Mouse (Mus musculus): ENCODE results near the gene Sirt5. TPM values are rescaled to one million over a fixed set of nuclear protein-coding genes. Genes with fewer than 3 reads are reported as not detected.

Gene Sirt5
- total and polyA plus RNA-seq, 2 experiments from 2014 or later = 25.4 to 26.7 TPM

- H3K4me3 ChIP-seq (ENCODE audit: low read depth, low read length) = no peak overlapping the region
- peaks cover 40% of the 10 kb centered on the region for H3K36me3 ChIP-seq (ENCODE audit: insufficient read depth, low read length)
- no peaks in the 10 kb centered on the region for H3K9me3 ChIP-seq (ENCODE audit: low read length)
- ATAC-seq (ENCODE audit: low FRiP score) (no peak), DNase-seq (ENCODE audit: low spot score) (no peak)
- H3K27ac ChIP-seq (ENCODE audit: low read depth, low read length) = no peak overlapping the region
- no peaks in the 10 kb centered on the region for H3K4me1 ChIP-seq (ENCODE audit: insufficient read depth, low read length)
- no peak overlapping the region for H3K9ac ChIP-seq (replicated peaks; ENCODE audit: low read length, poor library complexity, severe bottlenecking)
- TF ChIP-seq CTCF (IDR thresholded peaks at IDR 0.05) = no peak
- WGBS = 90% methylated on average over 1 of the region's 1 CpGs
- H3K4me2 ChIP-seq (ENCODE audit: low read depth, low read length, poor library complexity, severe bottlenecking) = no peak overlapping the region
- H3K27me3 ChIP-seq (ENCODE audit: insufficient read depth, low read length) = no peaks in the 10 kb centered on the region
Measured at GRCm38 (mm10) chr13:43415249-43415648, 50.0 kb downstream of the Sirt5 start.

GRCm38 (mm10) chr13:43428436-43428835 is 63.1 kb downstream of the Sirt5 start:
- TF ChIP-seq CTCF (IDR thresholded peaks at IDR 0.05) = no peak
- no peak overlapping the region for H3K4me3 ChIP-seq (ENCODE audit: low read depth, low read length)
- H3K4me2 ChIP-seq (ENCODE audit: low read depth, low read length, poor library complexity, severe bottlenecking) = no peak overlapping the region
- DNase-seq (ENCODE audit: low spot score) (no peak), ATAC-seq (ENCODE audit: low FRiP score) (no peak)
- no peaks in the 10 kb centered on the region for H3K9me3 ChIP-seq (ENCODE audit: low read length)
- WGBS = 93% methylated on average over 4 of the region's 4 CpGs
- H3K27me3 ChIP-seq (ENCODE audit: insufficient read depth, low read length) = no peaks in the 10 kb centered on the region
- no peaks in the 10 kb centered on the region for H3K4me1 ChIP-seq (ENCODE audit: insufficient read depth, low read length)
- no peak overlapping the region for H3K9ac ChIP-seq (replicated peaks; ENCODE audit: low read length, poor library complexity, severe bottlenecking)
- peaks cover 6% of the 10 kb centered on the region for H3K36me3 ChIP-seq (ENCODE audit: insufficient read depth, low read length)
- no peak overlapping the region for H3K27ac ChIP-seq (ENCODE audit: low read depth, low read length)

GRCm38 (mm10) chr13:43433395-43433794 is 68.1 kb downstream of the Sirt5 start:
- no peak for ATAC-seq (ENCODE audit: low FRiP score)
- Histone ChIP-seq H3K9ac (replicated peaks; ENCODE audit: low read length, poor library complexity, severe bottlenecking) (no peak overlapping the region), H3K27ac (ENCODE audit: low read depth, low read length) (no peak overlapping the region), H3K36me3 (ENCODE audit: insufficient read depth, low read length) (0 out of 2 replicates have a peak, but pooled peaks cover under 1% of the 10 kb centered on the region), H3K4me2 (ENCODE audit: low read depth, low read length, poor library complexity, severe bottlenecking) (no peak overlapping the region), H3K27me3 (ENCODE audit: insufficient read depth, low read length) (no peaks in the 10 kb centered on the region), H3K9me3 (ENCODE audit: low read length) (no peaks in the 10 kb centered on the region), H3K4me3 (ENCODE audit: low read depth, low read length) (no peak overlapping the region), H3K4me1 (ENCODE audit: insufficient read depth, low read length) (no peaks in the 10 kb centered on the region)
- DNase-seq (ENCODE audit: low spot score) = no peak
- 79% methylated on average over 2 of the region's 2 CpGs for WGBS
- no peak for TF ChIP-seq CTCF (IDR thresholded peaks at IDR 0.05)

GRCm38 (mm10) chr13:43440376-43440775 is 75.1 kb downstream of the Sirt5 start:
- Histone ChIP-seq H3K4me1 (ENCODE audit: insufficient read depth, low read length) (no peaks in the 10 kb centered on the region), H3K36me3 (ENCODE audit: insufficient read depth, low read length) (no peaks in the 10 kb centered on the region), H3K27me3 (ENCODE audit: insufficient read depth, low read length) (no peaks in the 10 kb centered on the region), H3K27ac (ENCODE audit: low read depth, low read length) (no peak overlapping the region), H3K9me3 (ENCODE audit: low read length) (no peaks in the 10 kb centered on the region), H3K9ac (replicated peaks; ENCODE audit: low read length, poor library complexity, severe bottlenecking) (no peak overlapping the region), H3K4me2 (ENCODE audit: low read depth, low read length, poor library complexity, severe bottlenecking) (no peak overlapping the region), H3K4me3 (ENCODE audit: low read depth, low read length) (no peak overlapping the region)
- no peak for TF ChIP-seq CTCF (IDR thresholded peaks at IDR 0.05)
- ATAC-seq (ENCODE audit: low FRiP score) (no peak), DNase-seq (ENCODE audit: low spot score) (no peak)
- 93% methylated on average over 1 of the region's 1 CpGs for WGBS

GRCm38 (mm10) chr13:43442551-43442950 is 77.3 kb downstream of the Sirt5 start:
- H3K4me3 ChIP-seq (ENCODE audit: low read depth, low read length) = no peak overlapping the region
- H3K27ac ChIP-seq (ENCODE audit: low read depth, low read length) = no peak overlapping the region
- H3K4me1 ChIP-seq (ENCODE audit: insufficient read depth, low read length) = no peaks in the 10 kb centered on the region
- 83% methylated on average over 1 of the region's 1 CpGs for WGBS
- no peaks in the 10 kb centered on the region for H3K27me3 ChIP-seq (ENCODE audit: insufficient read depth, low read length)
- DNase-seq (ENCODE audit: low spot score) (peak; percentile 31), ATAC-seq (ENCODE audit: low FRiP score) (no peak)
- no peaks in the 10 kb centered on the region for H3K9me3 ChIP-seq (ENCODE audit: low read length)
- no peak overlapping the region for H3K9ac ChIP-seq (replicated peaks; ENCODE audit: low read length, poor library complexity, severe bottlenecking)
- no peak for TF ChIP-seq CTCF (IDR thresholded peaks at IDR 0.05)
- no peaks in the 10 kb centered on the region for H3K36me3 ChIP-seq (ENCODE audit: insufficient read depth, low read length)
- no peak overlapping the region for H3K4me2 ChIP-seq (ENCODE audit: low read depth, low read length, poor library complexity, severe bottlenecking)

- no peak overlapping the region for H3K9ac ChIP-seq (replicated peaks; ENCODE audit: low read length, poor library complexity, severe bottlenecking)
- no peak overlapping the region for H3K4me2 ChIP-seq (ENCODE audit: low read depth, low read length, poor library complexity, severe bottlenecking)
- H3K9me3 ChIP-seq (ENCODE audit: low read length) = no peaks in the 10 kb centered on the region
- no peaks in the 10 kb centered on the region for H3K4me1 ChIP-seq (ENCODE audit: insufficient read depth, low read length)
- no peak overlapping the region for H3K27ac ChIP-seq (ENCODE audit: low read depth, low read length)
- DNase-seq (ENCODE audit: low spot score) = no peak
- no peak for ATAC-seq (ENCODE audit: low FRiP score)
- 95% methylated on average over 4 of the region's 4 CpGs for WGBS
- TF ChIP-seq CTCF (IDR thresholded peaks at IDR 0.05) = no peak
- H3K27me3 ChIP-seq (ENCODE audit: insufficient read depth, low read length) = no peaks in the 10 kb centered on the region
- no peak overlapping the region for H3K4me3 ChIP-seq (ENCODE audit: low read depth, low read length)
- H3K36me3 ChIP-seq (ENCODE audit: insufficient read depth, low read length) = no peaks in the 10 kb centered on the region
Measured at GRCm38 (mm10) chr13:43443706-43444105, 78.4 kb downstream of the Sirt5 start.
